Mouse (Mus musculus) neural tube, embryonic 10.5 days (tissue): ENCODE data around the gene Lmbr1l.

Experiments
- DNase-seq: peaks from one replicate; pipeline ENCODE4 v3.0.0-alpha.2; 2017; ENCODE audit warnings: low spot score; ENCODE audit errors: extremely low spot score

Lmbr1l gene

DNA sequence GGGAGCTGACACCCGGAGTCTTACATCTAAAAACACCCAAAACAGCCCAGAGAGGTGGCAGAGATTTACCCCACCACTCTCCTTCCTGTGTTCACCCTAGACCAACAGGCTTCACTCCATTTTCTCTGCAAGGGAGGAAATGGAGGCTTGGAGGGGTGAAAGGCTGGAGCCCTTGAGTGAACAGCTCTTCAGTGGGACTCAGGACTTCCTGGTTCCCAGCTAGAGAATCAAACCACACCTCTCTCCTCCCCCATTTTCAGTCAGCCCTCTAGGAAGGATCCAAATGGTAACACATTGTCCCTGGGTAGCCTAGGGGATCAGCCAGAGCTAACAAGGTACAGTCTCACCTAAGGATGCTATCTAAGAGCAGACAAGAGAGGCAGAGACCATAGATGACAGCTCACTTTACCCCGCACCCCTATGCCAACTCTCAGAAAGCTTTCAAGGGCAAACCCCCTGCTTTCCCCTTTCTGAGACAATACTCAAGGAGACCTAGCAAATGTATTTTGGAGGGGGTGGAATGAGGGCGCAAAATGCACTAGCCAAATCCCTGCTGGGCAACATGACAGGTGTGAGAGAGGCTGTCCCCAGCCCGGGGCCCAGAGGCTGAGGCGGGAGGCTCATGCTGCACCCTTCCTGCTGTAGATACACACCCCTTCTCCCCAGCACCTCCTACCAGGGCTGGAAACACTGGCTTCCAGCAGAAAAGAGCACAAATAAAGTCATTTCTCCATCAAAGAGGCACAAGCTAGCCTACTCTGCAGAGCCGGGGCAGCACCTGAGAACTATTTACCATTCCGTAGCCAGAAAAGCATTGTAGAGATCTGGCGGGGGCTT, 48.5 kb downstream of the Lmbr1l start:
- DNase-seq, result no peak

DNA sequence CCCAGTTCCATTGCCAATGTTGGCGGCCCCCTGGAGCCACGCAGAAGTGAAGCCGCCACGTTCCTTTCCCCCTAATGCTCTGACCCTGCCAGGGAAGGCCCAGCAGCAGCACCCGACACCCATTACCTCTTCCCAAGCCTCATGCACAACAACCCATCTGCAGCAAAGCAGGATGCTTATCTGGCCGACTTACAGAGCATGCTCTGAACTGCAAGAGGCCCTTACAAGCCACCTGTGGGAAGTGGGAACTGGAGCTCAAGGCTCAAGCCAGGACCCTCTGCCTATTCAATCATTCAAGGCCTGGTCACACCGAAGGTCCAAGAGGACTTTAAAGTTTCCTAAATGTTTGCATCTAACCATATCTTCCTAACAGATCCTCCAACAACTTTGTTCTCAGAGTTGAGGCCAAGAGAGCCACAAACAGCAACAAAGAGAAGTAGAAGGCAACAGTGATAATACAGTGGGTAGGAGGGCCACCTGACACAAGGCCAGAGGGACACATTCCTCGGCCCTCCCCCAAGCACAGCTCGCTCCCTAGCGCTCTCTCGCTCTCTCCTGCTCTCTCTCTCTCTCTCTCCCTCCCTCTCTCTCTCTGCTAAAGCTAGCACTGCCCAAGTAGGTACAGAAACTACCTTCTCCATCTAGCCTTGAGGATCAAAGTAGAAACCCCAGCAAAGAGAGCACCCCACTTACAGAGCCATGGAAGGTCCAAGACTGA, 49.5 kb downstream of the Lmbr1l start:
- no peak for DNase-seq

DNA sequence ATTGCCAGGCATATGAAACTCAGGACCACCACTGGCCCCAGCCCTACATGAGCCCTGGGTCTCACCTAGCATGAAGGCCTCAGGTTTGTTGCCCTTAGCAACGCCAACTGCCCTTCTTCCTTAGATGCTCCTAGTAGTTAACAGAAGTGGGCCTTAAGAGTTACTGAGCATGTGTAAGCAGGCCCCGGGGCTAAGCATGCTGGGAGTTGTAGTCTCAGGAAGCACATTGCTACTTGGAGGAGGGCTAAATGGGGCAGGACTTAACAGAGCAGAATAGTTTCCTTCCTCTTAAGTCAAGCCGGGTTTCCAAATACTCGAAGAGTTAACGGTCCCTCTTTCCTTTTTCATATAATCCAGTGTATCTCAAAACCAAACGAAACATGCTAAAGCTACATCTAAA, 50.7 kb downstream of the Lmbr1l start:
- DNase-seq, result no peak

DNA sequence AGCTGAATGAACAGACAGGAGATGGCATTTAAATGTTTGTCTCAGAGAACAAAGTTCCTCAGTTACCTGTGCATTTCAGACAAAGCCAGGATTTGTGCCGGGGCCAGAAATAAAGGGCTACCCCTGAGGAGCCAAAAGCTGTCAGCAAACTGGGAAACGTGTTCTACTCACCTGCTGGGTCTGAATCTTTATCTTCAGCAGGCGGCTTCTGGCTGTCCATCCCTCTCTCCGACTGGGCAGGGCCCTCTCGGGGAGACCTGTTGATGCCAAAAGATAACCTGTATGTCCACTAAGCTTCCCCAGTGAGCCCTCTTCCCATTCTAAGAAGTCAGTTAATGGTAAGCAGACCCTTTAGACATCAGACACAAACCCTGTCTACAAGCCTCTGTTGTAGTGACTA, 51.5 kb downstream of the Lmbr1l start:
- no peak for DNase-seq

DNA sequence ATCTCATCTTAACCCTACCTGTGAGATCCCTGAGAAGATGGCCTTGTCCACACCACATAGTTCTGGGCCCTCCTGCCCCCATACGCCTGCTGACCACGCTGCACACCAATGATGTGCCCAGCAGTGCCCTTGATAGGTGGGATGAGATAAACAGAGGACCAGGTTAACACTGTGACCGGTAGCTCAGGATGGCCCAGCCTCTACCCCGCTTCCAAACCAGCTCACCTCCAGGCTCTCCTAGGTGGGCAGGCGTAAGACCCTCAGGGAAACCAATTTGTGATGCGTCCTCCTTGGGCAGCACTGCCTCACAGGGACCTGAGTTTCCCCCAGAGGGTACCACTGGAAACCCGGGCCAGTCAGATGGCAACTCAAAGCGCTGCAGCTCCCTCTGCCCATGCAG, 52.3 kb downstream of the Lmbr1l start:
- DNase-seq, result no peak

DNA sequence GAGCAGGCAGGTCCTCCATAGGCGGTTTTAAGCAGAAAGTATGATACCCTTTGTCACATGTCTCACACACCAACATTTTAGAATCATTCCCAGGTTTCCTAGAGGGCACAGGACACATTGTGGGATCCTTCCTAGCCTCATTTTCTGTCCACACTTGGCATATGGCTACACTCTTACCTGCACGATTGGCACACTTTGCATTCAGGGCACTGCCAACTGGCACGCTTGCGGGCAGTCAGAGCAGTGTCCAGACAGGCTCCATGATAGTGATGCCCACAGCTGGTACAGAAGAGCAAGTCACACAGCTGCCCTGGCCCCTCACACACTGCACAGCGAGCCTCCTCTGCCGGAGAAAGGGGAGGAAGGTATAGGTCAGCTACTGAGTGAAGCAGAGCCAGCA, 53.1 kb downstream of the Lmbr1l start:
- DNase-seq, result no peak

DNA sequence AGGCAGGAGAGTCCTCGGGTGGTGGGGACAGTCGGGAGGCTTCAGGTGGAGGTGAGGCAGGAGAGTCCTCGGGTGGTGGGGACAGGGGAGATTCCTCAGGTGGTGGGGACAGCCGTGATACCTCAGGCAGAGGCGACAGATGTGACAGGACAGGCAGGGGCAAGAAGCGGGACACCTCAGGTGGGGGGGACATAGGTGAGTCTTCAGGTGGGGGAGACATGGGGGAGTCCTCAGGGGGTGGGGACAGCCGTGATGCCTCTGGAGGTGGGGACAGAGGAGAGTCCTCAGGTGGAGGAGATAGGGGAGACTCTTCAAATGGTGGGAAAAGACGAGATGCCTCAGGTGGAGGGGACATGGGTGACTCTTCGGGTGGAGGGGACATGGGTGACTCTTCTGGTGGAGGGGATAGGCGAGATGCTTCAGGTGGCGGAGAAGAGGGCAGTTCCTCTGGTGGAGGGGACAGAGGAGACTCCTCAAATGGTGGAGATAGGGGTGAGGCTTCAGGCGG, 54.5 kb downstream of the Lmbr1l start:
- DNase-seq, result no peak

DNA sequence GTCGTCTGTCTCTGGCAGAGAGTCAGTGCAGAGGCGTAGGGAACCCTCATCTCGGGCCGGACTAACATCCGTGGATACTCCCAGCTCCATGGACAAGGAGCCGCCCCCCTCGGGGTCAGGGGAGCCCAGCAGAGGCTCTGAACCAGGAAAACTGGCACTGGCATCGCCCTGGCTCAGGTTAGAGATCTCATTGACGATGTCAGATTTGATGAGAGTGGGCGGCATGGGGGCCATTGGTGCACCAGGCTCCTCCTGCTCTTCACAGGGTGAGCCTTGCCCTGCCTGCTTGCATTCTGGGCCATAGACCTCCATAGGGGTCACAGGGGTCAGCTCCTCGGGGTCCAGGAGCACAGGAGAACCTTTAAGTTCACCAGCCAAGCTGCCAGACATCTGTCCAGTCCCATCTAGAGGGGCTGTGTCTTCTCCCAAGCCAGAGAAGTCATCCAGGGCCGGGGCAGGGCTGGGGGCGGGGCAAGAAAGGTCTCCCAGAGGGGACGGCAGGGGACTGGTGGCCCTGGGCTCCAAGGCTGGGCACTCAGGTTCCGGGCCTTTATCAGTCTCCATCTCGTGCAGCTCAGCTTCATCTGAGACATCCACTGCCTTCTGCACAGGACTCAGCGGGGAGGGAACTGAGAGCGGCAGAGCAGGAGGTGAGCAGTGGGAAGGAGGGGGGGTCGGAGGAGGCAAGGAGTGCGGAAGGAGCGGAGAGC, 56.2 kb downstream of the Lmbr1l start:
- no peak for DNase-seq

DNA sequence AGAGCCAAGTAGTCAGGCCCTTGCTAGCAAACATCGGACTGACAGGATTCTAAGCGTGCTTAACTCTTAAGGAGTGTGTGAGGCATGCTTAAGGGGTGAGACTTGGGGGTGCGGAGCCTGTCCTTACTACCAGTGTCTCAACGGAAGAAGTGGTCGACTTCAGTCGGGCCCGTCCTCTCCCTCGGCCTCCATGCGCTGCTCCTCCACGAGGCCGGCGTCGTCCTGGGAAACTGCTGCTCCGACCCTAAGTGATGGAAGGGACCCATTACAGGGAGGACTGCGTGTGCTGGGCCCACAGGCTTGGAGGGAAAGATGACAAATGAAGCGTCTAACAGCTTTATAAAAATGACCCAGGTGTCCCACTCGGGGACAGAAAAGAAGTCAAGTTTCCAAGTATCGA, 57.1 kb downstream of the Lmbr1l start:
- no peak for DNase-seq

DNA sequence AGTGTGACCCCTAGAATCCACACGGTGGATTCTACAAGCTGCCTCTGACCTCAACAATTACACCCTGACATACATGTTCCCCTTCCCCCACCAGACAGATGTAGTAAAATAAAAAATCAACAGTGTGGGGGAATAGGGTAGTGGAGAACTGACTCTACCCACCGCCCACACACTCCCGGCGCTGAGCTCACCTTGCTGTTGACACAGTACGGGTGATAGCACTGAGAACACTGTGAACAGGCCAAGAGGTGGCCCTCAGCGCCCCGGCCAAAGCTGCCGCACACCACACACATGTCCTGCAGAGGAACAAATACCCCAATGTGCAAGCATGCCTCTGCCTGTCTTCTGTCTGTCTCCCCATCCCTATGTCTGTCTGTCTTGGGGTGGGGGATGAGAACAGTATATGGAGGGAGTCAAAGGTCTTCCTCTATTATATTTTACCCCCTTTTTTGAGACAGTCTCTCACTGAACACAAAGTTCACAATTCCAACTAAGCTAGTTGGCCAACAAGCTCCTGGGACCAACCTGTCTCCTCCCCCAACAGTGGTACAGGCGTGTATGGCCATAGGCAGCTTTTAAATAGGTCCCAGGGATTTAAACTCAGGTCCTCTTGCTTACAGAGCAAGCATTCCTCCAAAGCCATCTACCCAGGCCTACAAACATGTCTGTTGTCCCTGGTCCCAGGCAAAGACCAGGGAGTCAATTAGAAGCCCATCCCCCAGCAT, 58.5 kb downstream of the Lmbr1l start:
- DNase-seq, result no peak

DNA sequence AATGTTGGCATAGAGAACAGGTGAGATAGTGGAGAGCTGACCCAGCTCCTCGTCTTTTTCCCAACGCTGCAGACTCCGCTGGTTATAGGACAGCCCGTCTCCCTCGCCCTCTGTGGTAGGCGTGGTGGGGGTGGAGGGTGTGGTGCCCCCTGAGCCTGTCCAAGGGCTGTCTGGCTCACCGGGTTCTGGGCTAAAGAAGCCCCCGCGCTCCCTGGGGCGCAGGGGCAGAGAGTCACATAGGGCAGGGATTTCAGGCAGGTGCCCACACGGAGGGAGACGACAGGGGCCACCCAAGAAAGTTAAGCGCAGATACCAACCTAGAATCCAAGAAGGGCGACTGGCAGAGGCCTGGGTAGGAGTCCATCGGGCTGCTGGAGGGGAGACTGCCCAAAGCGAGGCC, 63.8 kb downstream of the Lmbr1l start:
- no peak for DNase-seq
